Mouse (Mus musculus): ENCODE measurements around the gene Lrrc71. TPM values are rescaled to one million over a fixed set of nuclear protein-coding genes. Genes with fewer than 3 reads are reported as not detected.

The Lrrc71 gene
- under 1 TPM; 0.41 to 0.50 TPM for polyA plus RNA-seq (2017; shearing (Covaris generic))

GRCm38 (mm10) chr3:87748431-87748830 lies at the start of gene Lrrc71:
Gene Lrrc71, minus strand, starts transcription at chr3:87748625.
- no peak for ATAC-seq

- ATAC-seq: no peak
Observed at GRCm38 (mm10) chr3:87796736-87797334, 48.4 kb upstream of the Lrrc71 start, which contains the start of gene Insrr. Gene Insrr, plus strand, starts transcription at chr3:87796951.

- ATAC-seq: peak; percentile 52
Observed at GRCm38 (mm10) chr3:87795336-87796277, 47.2 kb upstream of the Lrrc71 start.

GRCm38 (mm10) chr3:87794922-87795325 lies 46.5 kb upstream of the Lrrc71 start, which contains the start of gene Ntrk1:
Gene Ntrk1, minus strand, starts transcription at chr3:87795162.
- ATAC-seq: no peak

GRCm38 (mm10) chr3:87789768-87790167 lies 41.3 kb upstream of the Lrrc71 start:
- no peak for ATAC-seq

GRCm38 (mm10) chr3:87789248-87789647 lies 40.8 kb upstream of the Lrrc71 start:
- ATAC-seq: no peak

GRCm38 (mm10) chr3:87785626-87786214 lies 37.3 kb upstream of the Lrrc71 start:
- no peak for ATAC-seq

GRCm38 (mm10) chr3:87785156-87785555 lies 36.7 kb upstream of the Lrrc71 start:
- ATAC-seq: no peak

- no peak for ATAC-seq
Observed at GRCm38 (mm10) chr3:87783282-87784023, 35.0 kb upstream of the Lrrc71 start.

GRCm38 (mm10) chr3:87779086-87779485 lies 30.7 kb upstream of the Lrrc71 start:
- ATAC-seq: no peak

- ATAC-seq: no peak
Observed at GRCm38 (mm10) chr3:87778283-87778682, 29.9 kb upstream of the Lrrc71 start.

- no peak for ATAC-seq
Observed at GRCm38 (mm10) chr3:87771088-87771487, 22.7 kb upstream of the Lrrc71 start.

GRCm38 (mm10) chr3:87770280-87770679 lies 21.9 kb upstream of the Lrrc71 start:
- ATAC-seq: peak; percentile 57

- no peak for ATAC-seq
Observed at GRCm38 (mm10) chr3:87769506-87769905, 21.1 kb upstream of the Lrrc71 start.

GRCm38 (mm10) chr3:87768844-87769243 lies 20.4 kb upstream of the Lrrc71 start:
- ATAC-seq: peak; percentile 21

- ATAC-seq: no peak
Observed at GRCm38 (mm10) chr3:87768431-87768830, 20.0 kb upstream of the Lrrc71 start.

GRCm38 (mm10) chr3:87767764-87768163 lies 19.3 kb upstream of the Lrrc71 start:
- ATAC-seq: no peak

- no peak for ATAC-seq
Observed at GRCm38 (mm10) chr3:87766284-87766667, 17.9 kb upstream of the Lrrc71 start.

- ATAC-seq: no peak
Observed at GRCm38 (mm10) chr3:87765631-87766283, 17.3 kb upstream of the Lrrc71 start.

GRCm38 (mm10) chr3:87765091-87765490 lies 16.7 kb upstream of the Lrrc71 start:
- peak; percentile 92 for ATAC-seq

- no peak for ATAC-seq
Observed at GRCm38 (mm10) chr3:87764506-87764905, 16.1 kb upstream of the Lrrc71 start.

- ATAC-seq: no peak
Observed at GRCm38 (mm10) chr3:87763683-87764289, 15.4 kb upstream of the Lrrc71 start.

Measured in activated CD4-positive, CD25-positive, alpha-beta regulatory T cell, adult 4 months (primary cell).